Mouse (Mus musculus): ENCODE results near the gene Kif5c.

Kif5c gene

GRCm38 (mm10) chr2:49618829-49619718 is at the start of gene Kif5c:
TSS of gene Kif5c (plus strand) at chr2:49619298.
- DNase-seq (ENCODE audit: low spot score in 2 of 2), result peak; percentile 82 to 84

- no peak for DNase-seq (ENCODE audit: low spot score in 2 of 2)
These were observed 49.0 kb upstream of the Kif5c start for GRCm38 (mm10) chr2:49569862-49570777.

- no peak for DNase-seq (ENCODE audit: low spot score in 2 of 2)
These were observed 48.4 kb upstream of the Kif5c start for GRCm38 (mm10) chr2:49570778-49571101.

- no peak for DNase-seq (ENCODE audit: low spot score in 2 of 2)
These were observed 47.8 kb upstream of the Kif5c start for GRCm38 (mm10) chr2:49571159-49571920.

- DNase-seq (ENCODE audit: low spot score in 2 of 2), result no peak
These were observed 46.9 kb upstream of the Kif5c start for GRCm38 (mm10) chr2:49572111-49572642.

- no peak for DNase-seq (ENCODE audit: low spot score in 2 of 2)
These were observed 46.4 kb upstream of the Kif5c start for GRCm38 (mm10) chr2:49572684-49573083.

GRCm38 (mm10) chr2:49573282-49573681 is 45.8 kb upstream of the Kif5c start:
- no peak for DNase-seq (ENCODE audit: low spot score in 2 of 2)

- DNase-seq (ENCODE audit: low spot score in 2 of 2), result no peak
These were observed 38.5 kb upstream of the Kif5c start for GRCm38 (mm10) chr2:49580585-49580984.

GRCm38 (mm10) chr2:49582546-49582945 is 36.6 kb upstream of the Kif5c start:
- no peak for DNase-seq (ENCODE audit: low spot score in 2 of 2)

GRCm38 (mm10) chr2:49583311-49583710 is 35.8 kb upstream of the Kif5c start:
- DNase-seq (ENCODE audit: low spot score in 2 of 2), result no peak

GRCm38 (mm10) chr2:49590450-49590849 is 28.6 kb upstream of the Kif5c start:
- DNase-seq (ENCODE audit: low spot score in 2 of 2), result no peak

GRCm38 (mm10) chr2:49592926-49593325 is 26.2 kb upstream of the Kif5c start:
- no peak for DNase-seq (ENCODE audit: low spot score in 2 of 2)

- peak in 1 of 2 experiments; percentile 15 for DNase-seq (ENCODE audit: low spot score in 2 of 2)
These were observed 24.2 kb upstream of the Kif5c start for GRCm38 (mm10) chr2:49594886-49595285.

GRCm38 (mm10) chr2:49596318-49596717 is 22.8 kb upstream of the Kif5c start:
- no peak for DNase-seq (ENCODE audit: low spot score in 2 of 2)

GRCm38 (mm10) chr2:49600021-49600681 is 18.9 kb upstream of the Kif5c start:
- no peak for DNase-seq (ENCODE audit: low spot score in 2 of 2)

GRCm38 (mm10) chr2:49602791-49603349 is 16.2 kb upstream of the Kif5c start:
- no peak for DNase-seq (ENCODE audit: low spot score in 2 of 2)

GRCm38 (mm10) chr2:49609611-49610010 is 9.5 kb upstream of the Kif5c start:
- no peak for DNase-seq (ENCODE audit: low spot score in 2 of 2)

- no peak for DNase-seq (ENCODE audit: low spot score in 2 of 2)
These were observed 2.3 kb upstream of the Kif5c start for GRCm38 (mm10) chr2:49616765-49617164.

GRCm38 (mm10) chr2:49619719-49620522 is 823 bp downstream of the Kif5c start:
- peak in 1 of 2 experiments; percentile 10 for DNase-seq (ENCODE audit: low spot score in 2 of 2)

GRCm38 (mm10) chr2:49620626-49621117 is 1.6 kb downstream of the Kif5c start:
- DNase-seq (ENCODE audit: low spot score in 2 of 2), result no peak

Measured in urinary bladder, adult 18-20 months (tissue).